Mouse (Mus musculus): ENCODE measurements around the gene Paxx.

DNA sequence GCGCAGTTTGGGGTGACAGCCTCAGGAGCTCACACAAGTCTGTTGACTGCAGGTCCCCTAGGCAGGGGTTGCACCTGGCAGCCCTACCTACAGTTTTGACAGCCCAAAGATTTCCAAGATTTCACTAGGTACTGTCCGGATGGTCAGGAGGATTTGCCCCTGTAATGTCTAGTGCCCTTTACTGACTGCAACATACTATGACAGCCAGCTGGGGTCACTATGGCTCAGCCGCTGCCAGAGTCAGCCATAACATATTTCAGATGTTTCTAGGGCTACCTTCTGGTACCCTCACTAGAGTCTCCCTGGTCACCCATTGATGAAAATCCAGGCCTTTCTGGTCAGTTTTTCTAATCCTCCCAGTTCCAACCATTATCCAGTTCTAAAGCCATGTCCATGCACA, 49.0 kb upstream of the Paxx start:
- TF ChIP-seq POLR2A (IDR thresholded peaks at IDR 0.05; ENCODE audit: control insufficient read depth, low read depth, low read length) (no peak), CTCF (IDR thresholded peaks at IDR 0.05; ENCODE audit: control insufficient read depth, insufficient read depth, insufficient replicate concordance, low read depth, low read length) (peak; percentile 24; the same call in 1 of the 2 replicates)

Data from testis, adult 2 months (tissue).